Mouse (Mus musculus) cerebellum, adult 2 months (tissue): Measurements from ENCODE around the gene Pitx1. TPM values are rescaled to one million over a fixed set of nuclear protein-coding genes. Genes with fewer than 3 reads are reported as not detected.

Experiments
- DNase-seq, 2 experiments: peaks; one replicate each; pipeline ENCODE4 v3.0.0; 2021
- H3K27ac ChIP-seq: fragments of 200-500 bp; 2 replicates; pipeline ENCODE4 v1.5.1; 2012; ENCODE audit warnings: low read length, control low read depth, inconsistent platforms; ENCODE audit not compliant: insufficient read depth
- H3K27me3 ChIP-seq: fragments of 200-500 bp; 2 replicates; pipeline ENCODE4 v1.6.1; 2012; ENCODE audit warnings: inconsistent platforms, mild to moderate bottlenecking, low read length, moderate library complexity; ENCODE audit not compliant: control insufficient read depth, insufficient read depth
- H3K4me1 ChIP-seq: fragments of 200-500 bp; 2 replicates; pipeline ENCODE4 v1.6.1; 2011; ENCODE audit warnings: low read length; ENCODE audit not compliant: control insufficient read depth, insufficient read depth
- H3K4me3 ChIP-seq: fragments of 200-500 bp; replicated peaks from 2 replicates; pipeline ENCODE3; 2011; ENCODE audit warnings: mild to moderate bottlenecking, low read depth, low read length, control low read depth; ENCODE audit not compliant: insufficient read depth
- CTCF ChIP-seq: fragments of 200-500 bp; IDR thresholded peaks from 2 replicates; pipeline ENCODE4 v1.5.1; 2011; ENCODE audit warnings: low read depth, mild to moderate bottlenecking, control low read depth, low read length, moderate library complexity, borderline replicate concordance; ENCODE audit not compliant: insufficient read depth
- POLR2A ChIP-seq: fragments of 200-500 bp; IDR thresholded peaks from 2 replicates; pipeline ENCODE4 v1.6.1; 2011; ENCODE audit warnings: low read length, control low read depth, borderline replicate concordance; ENCODE audit not compliant: insufficient read depth
- WGBS: fragments of 180-500 bp; shearing (Covaris S2); methylation state at CpG from one replicate; pipeline ENCODE4 v1.1.7; 2018; 5-methylcytosine and 5-hydroxymethylcytosine counted together
- polyA plus RNA-seq: library from polyadenylated mRNA; depleted of rRNA; stranded (reverse); fragments of >200 nt; gene quantifications from 2 replicates; pipeline ENCODE4 v1.2.3, GENCODE M21; 2012

The Pitx1 gene
- polyA plus RNA-seq, 1 experiment: 0.03 TPM

- TF ChIP-seq POLR2A: no peak
- Histone ChIP-seq H3K27me3 (no peaks in the 10 kb centered on the region), H3K4me3 (no peak overlapping the region), H3K27ac (no peak overlapping the region), H3K4me1 (no peaks in the 10 kb centered on the region)
- DNase-seq: no peak
- 61% methylated on average over 7 of the region's 7 CpGs for WGBS
Observed at GRCm38 (mm10) chr13:55855793-55856192, 19.8 kb upstream of the Pitx1 start.

GRCm38 (mm10) chr13:55852205-55852604 is 16.2 kb upstream of the Pitx1 start:
- no peaks in the 10 kb centered on the region; the same call in 1 of the 2 replicates for H3K27me3 ChIP-seq
- H3K27ac ChIP-seq: no peak overlapping the region
- WGBS: 70% methylated on average over 3 of the region's 3 CpGs
- H3K4me1 ChIP-seq: no peaks in the 10 kb centered on the region
- DNase-seq: no peak
- H3K4me3 ChIP-seq: no peak overlapping the region
- TF ChIP-seq CTCF (no peak), POLR2A (no peak)

GRCm38 (mm10) chr13:55850726-55851125 is 14.7 kb upstream of the Pitx1 start:
- no peaks in the 10 kb centered on the region for H3K4me1 ChIP-seq
- no peaks in the 10 kb centered on the region; the same call in 1 of the 2 replicates for H3K27me3 ChIP-seq
- whole genome bisulfite sequencing: 19% methylated on average over 5 of the region's 5 CpGs
- TF ChIP-seq CTCF (no peak), POLR2A (no peak)
- no peak overlapping the region for H3K27ac ChIP-seq
- H3K4me3 ChIP-seq: no peak overlapping the region
- no peak for DNase-seq

- WGBS: 77% methylated on average over 13 of the region's 13 CpGs
- no peak overlapping the region for H3K4me3 ChIP-seq
- TF ChIP-seq CTCF (no peak), POLR2A (no peak)
- no peak overlapping the region for H3K27ac ChIP-seq
- H3K27me3 ChIP-seq: no peaks in the 10 kb centered on the region; the same call in 1 of the 2 replicates
- no peaks in the 10 kb centered on the region for H3K4me1 ChIP-seq
- no peak for DNase-seq
Observed at GRCm38 (mm10) chr13:55848604-55849190, 12.7 kb upstream of the Pitx1 start.

- Histone ChIP-seq H3K4me3 (no peak overlapping the region), H3K27me3 (no peaks in the 10 kb centered on the region; the same call in 1 of the 2 replicates), H3K27ac (no peak overlapping the region), H3K4me1 (no peaks in the 10 kb centered on the region)
- 50% methylated on average over 10 of the region's 10 CpGs for WGBS
- TF ChIP-seq POLR2A (no peak), CTCF (no peak)
- no peak for DNase-seq
Observed at GRCm38 (mm10) chr13:55847805-55848204, 11.8 kb upstream of the Pitx1 start.

GRCm38 (mm10) chr13:55843700-55844099 is 7.7 kb upstream of the Pitx1 start:
- no peak for TF ChIP-seq POLR2A
- peak; percentile 15; the same call in 1 of the 2 replicates for TF ChIP-seq CTCF
- WGBS: 96% methylated on average over 1 of the region's 1 CpGs
- DNase-seq: no peak
- no peaks in the 10 kb centered on the region; the same call in 1 of the 2 replicates for H3K27me3 ChIP-seq
- H3K27ac ChIP-seq: no peak overlapping the region
- H3K4me1 ChIP-seq: no peaks in the 10 kb centered on the region
- H3K4me3 ChIP-seq: no peak overlapping the region

- Histone ChIP-seq H3K27ac (no peak overlapping the region), H3K27me3 (peaks cover 9% of the 10 kb centered on the region; the same call in 1 of the 2 replicates), H3K4me3 (no peak overlapping the region), H3K4me1 (no peaks in the 10 kb centered on the region)
- no peak for TF ChIP-seq POLR2A
- 5% methylated on average over 14 of the region's 14 CpGs for WGBS
- DNase-seq: no peak
Observed at GRCm38 (mm10) chr13:55840223-55840622, 4.2 kb upstream of the Pitx1 start.

GRCm38 (mm10) chr13:55836786-55837780 is 1.1 kb upstream of the Pitx1 start:
- 2% methylated on average over 32 of the region's 32 CpGs for WGBS

More at GRCm38 (mm10) chr13:55836786-55837780, 1.1 kb upstream of the Pitx1 start:
- Histone ChIP-seq H3K4me3 (no peak overlapping the region), H3K4me1 (no peaks in the 10 kb centered on the region), H3K27ac (no peak overlapping the region), H3K27me3 (peaks cover 18% of the 10 kb centered on the region; the same call in 1 of the 2 replicates)
- no peak for TF ChIP-seq CTCF
- no peak for TF ChIP-seq POLR2A
- no peak for DNase-seq
